Mouse (Mus musculus): Measurements from ENCODE around the gene Cpsf4l. TPM values are rescaled to one million over a fixed set of nuclear protein-coding genes. Genes with fewer than 3 reads are reported as not detected.

Cpsf4l gene
- polyA plus RNA-seq, 1 experiment from 2014 or later, result 13.3 TPM

GRCm38 (mm10) chr11:113750571-113751483 is 41.0 kb upstream of the Cpsf4l start:
- peak overlapping the region; percentile 91 for H3K4me2 ChIP-seq (ENCODE audit: low read depth, low read length)
- ATAC-seq (replicated peaks; ENCODE audit: extremely low read depth, insufficient read depth, low FRiP score), result peak; percentile 30
- H3K4me1 ChIP-seq (ENCODE audit: control insufficient read depth, insufficient read depth, low read length), result peaks cover 36% of the 10 kb centered on the region

GRCm38 (mm10) chr11:113749749-113750351 is 40.0 kb upstream of the Cpsf4l start:
- no peaks in the 10 kb centered on the region for H3K9me3 ChIP-seq (replicated peaks; ENCODE audit: control insufficient read depth, low read length)
- H3K9ac ChIP-seq (ENCODE audit: low read length), result peak overlapping the region; percentile 70
- no peak for ATAC-seq (replicated peaks; ENCODE audit: extremely low read depth, insufficient read depth, low FRiP score)
- no peaks in the 10 kb centered on the region for H3K36me3 ChIP-seq (ENCODE audit: control insufficient read depth, insufficient read depth)
- peak overlapping the region; percentile 91 for H3K4me2 ChIP-seq (ENCODE audit: low read depth, low read length)
- H3K27ac ChIP-seq (ENCODE audit: low read length), result peak overlapping the region; percentile 59
- peaks cover 36% of the 10 kb centered on the region for H3K4me1 ChIP-seq (ENCODE audit: control insufficient read depth, insufficient read depth, low read length)
- no peaks in the 10 kb centered on the region for H3K27me3 ChIP-seq (ENCODE audit: control insufficient read depth, insufficient read depth, low read length)
- peak overlapping the region; percentile 60 for H3K4me3 ChIP-seq (ENCODE audit: low read length)
- WGBS, result 16% methylated on average over 9 of the region's 9 CpGs

More at GRCm38 (mm10) chr11:113750571-113751483, 41.0 kb upstream of the Cpsf4l start:
- Histone ChIP-seq H3K27me3 (ENCODE audit: control insufficient read depth, insufficient read depth, low read length) (no peaks in the 10 kb centered on the region), H3K36me3 (ENCODE audit: control insufficient read depth, insufficient read depth) (no peaks in the 10 kb centered on the region), H3K9me3 (replicated peaks; ENCODE audit: control insufficient read depth, low read length) (no peaks in the 10 kb centered on the region), H3K9ac (ENCODE audit: low read length) (peak overlapping the region; percentile 70), H3K4me3 (ENCODE audit: low read length) (peak overlapping the region; percentile 60), H3K27ac (ENCODE audit: low read length) (peak overlapping the region; percentile 59)
- 1% methylated on average over 67 of the region's 67 CpGs for WGBS

- peak overlapping the region; percentile 91 for H3K4me2 ChIP-seq (ENCODE audit: low read depth, low read length)
- H3K27me3 ChIP-seq (ENCODE audit: control insufficient read depth, insufficient read depth, low read length), result no peaks in the 10 kb centered on the region
- H3K36me3 ChIP-seq (ENCODE audit: control insufficient read depth, insufficient read depth), result no peaks in the 10 kb centered on the region
- 19% methylated on average over 21 of the region's 21 CpGs for WGBS
- H3K27ac ChIP-seq (ENCODE audit: low read length), result peak overlapping the region; percentile 59
- peaks cover 36% of the 10 kb centered on the region for H3K4me1 ChIP-seq (ENCODE audit: control insufficient read depth, insufficient read depth, low read length)
- H3K9me3 ChIP-seq (replicated peaks; ENCODE audit: control insufficient read depth, low read length), result no peaks in the 10 kb centered on the region
- ATAC-seq (replicated peaks; ENCODE audit: extremely low read depth, insufficient read depth, low FRiP score), result no peak
- H3K9ac ChIP-seq (ENCODE audit: low read length), result peak overlapping the region; percentile 70
- H3K4me3 ChIP-seq (ENCODE audit: low read length), result peak overlapping the region; percentile 60
Measured at GRCm38 (mm10) chr11:113748797-113749521, 39.1 kb upstream of the Cpsf4l start.

DNA sequence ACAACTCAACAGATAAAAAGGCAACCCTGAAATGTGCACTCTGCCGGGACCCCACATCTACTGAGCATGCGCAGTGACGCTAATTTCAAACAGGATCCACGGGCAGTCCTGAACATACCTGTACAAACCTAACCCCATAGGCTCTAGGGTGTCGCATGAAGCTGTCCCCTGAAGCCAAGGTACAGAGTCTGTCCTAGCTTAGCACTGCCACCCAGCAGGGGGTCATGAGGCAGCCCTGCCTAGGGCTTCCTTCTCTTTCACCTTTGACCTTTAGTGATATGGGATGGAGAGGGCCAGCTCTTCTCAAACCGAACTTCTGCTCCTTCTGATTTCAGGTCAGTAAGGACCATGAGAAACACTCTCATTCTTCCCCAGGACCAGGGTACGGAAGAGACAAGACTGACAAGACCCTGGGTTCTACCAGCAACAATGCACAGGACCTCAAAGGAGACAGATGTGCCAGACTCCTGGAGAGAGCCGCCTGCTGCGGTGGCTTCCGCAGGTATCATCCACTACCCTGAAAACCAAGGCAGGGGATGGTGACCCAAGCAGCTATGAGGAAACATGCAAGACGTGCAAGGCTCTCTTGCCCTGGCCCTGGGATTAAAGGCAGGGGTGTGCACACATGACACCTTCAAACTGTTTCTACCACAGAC is 38.0 kb upstream of the Cpsf4l start:
- Histone ChIP-seq H3K9ac (ENCODE audit: low read length) (peak overlapping the region; percentile 2), H3K27me3 (ENCODE audit: control insufficient read depth, insufficient read depth, low read length) (no peaks in the 10 kb centered on the region), H3K36me3 (ENCODE audit: control insufficient read depth, insufficient read depth) (peaks cover 8% of the 10 kb centered on the region), H3K4me2 (ENCODE audit: low read depth, low read length) (peak overlapping the region; percentile 91), H3K4me1 (ENCODE audit: control insufficient read depth, insufficient read depth, low read length) (peaks cover 36% of the 10 kb centered on the region), H3K27ac (ENCODE audit: low read length) (peak overlapping the region; percentile 41), H3K9me3 (replicated peaks; ENCODE audit: control insufficient read depth, low read length) (peaks cover 5% of the 10 kb centered on the region; the same call in 1 of the 2 replicates), H3K4me3 (ENCODE audit: low read length) (peak overlapping the region; percentile 15)
- WGBS, result 72% methylated on average over 11 of the region's 11 CpGs
- ATAC-seq (replicated peaks; ENCODE audit: extremely low read depth, insufficient read depth, low FRiP score), result no peak

DNA sequence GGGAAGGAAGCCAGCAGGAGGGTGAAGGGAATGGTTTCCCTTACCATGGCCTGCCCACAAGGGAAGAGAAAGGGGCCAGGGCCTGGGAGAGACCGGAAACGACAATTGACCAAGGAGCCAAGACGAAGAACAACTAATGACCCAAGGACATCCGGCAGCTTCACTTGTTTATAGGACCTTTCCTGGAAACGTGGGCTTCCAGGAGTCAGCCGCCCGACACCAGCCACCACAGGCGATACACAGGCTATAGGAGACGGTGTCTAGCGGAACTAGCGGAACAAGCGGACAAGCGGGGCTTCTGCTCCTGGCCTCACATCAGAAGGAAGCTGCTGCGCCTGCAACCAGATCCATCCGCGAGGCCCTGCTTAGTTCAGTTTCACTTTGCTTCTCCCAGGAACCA is 37.2 kb upstream of the Cpsf4l start:
- H3K36me3 ChIP-seq (ENCODE audit: control insufficient read depth, insufficient read depth), result peaks cover 8% of the 10 kb centered on the region
- H3K4me1 ChIP-seq (ENCODE audit: control insufficient read depth, insufficient read depth, low read length), result peaks cover 35% of the 10 kb centered on the region
- peaks cover 8% of the 10 kb centered on the region; the same call in 1 of the 2 replicates for H3K9me3 ChIP-seq (replicated peaks; ENCODE audit: control insufficient read depth, low read length)
- ATAC-seq (replicated peaks; ENCODE audit: extremely low read depth, insufficient read depth, low FRiP score), result no peak
- peak overlapping the region; percentile 2 for H3K9ac ChIP-seq (ENCODE audit: low read length)
- 56% methylated on average over 16 of the region's 16 CpGs for WGBS
- H3K4me2 ChIP-seq (ENCODE audit: low read depth, low read length), result peak overlapping the region; percentile 91
- no peaks in the 10 kb centered on the region for H3K27me3 ChIP-seq (ENCODE audit: control insufficient read depth, insufficient read depth, low read length)
- H3K4me3 ChIP-seq (ENCODE audit: low read length), result peak overlapping the region; percentile 15
- H3K27ac ChIP-seq (ENCODE audit: low read length), result peak overlapping the region; percentile 41

DNA sequence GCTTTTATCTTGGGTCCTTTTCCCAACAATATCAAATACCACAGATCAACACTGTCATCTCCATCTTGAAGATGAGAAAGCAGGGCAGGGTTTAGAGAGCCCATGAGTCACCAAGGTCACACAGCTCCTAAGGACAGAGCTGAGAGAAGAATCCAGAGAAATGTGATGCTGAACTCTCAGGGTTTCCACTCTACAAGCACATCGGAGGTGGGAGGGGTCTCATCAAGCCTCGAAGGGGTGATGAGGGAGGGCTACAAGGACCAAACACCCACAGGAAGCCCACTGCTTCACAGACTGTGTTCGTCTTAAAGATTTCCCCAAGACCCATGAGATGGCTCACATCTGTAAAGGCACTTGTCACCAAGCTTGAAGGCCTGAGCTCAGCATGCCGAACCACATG is 36.1 kb upstream of the Cpsf4l start:
- Histone ChIP-seq H3K36me3 (ENCODE audit: control insufficient read depth, insufficient read depth) (peaks cover 8% of the 10 kb centered on the region), H3K27ac (ENCODE audit: low read length) (no peak overlapping the region), H3K9me3 (replicated peaks; ENCODE audit: control insufficient read depth, low read length) (peaks cover 8% of the 10 kb centered on the region; the same call in 1 of the 2 replicates), H3K9ac (ENCODE audit: low read length) (no peak overlapping the region), H3K4me1 (ENCODE audit: control insufficient read depth, insufficient read depth, low read length) (peaks cover 34% of the 10 kb centered on the region), H3K4me2 (ENCODE audit: low read depth, low read length) (no peak overlapping the region), H3K27me3 (ENCODE audit: control insufficient read depth, insufficient read depth, low read length) (no peaks in the 10 kb centered on the region), H3K4me3 (ENCODE audit: low read length) (no peak overlapping the region)
- ATAC-seq (replicated peaks; ENCODE audit: extremely low read depth, insufficient read depth, low FRiP score), result no peak
- WGBS, result 54% methylated on average over 4 of the region's 4 CpGs

- WGBS, result 90% methylated on average over 1 of the region's 1 CpGs
- H3K4me1 ChIP-seq (ENCODE audit: control insufficient read depth, insufficient read depth, low read length), result peaks cover 25% of the 10 kb centered on the region
- peaks cover 8% of the 10 kb centered on the region for H3K36me3 ChIP-seq (ENCODE audit: control insufficient read depth, insufficient read depth)
- H3K27ac ChIP-seq (ENCODE audit: low read length), result no peak overlapping the region
- H3K4me3 ChIP-seq (ENCODE audit: low read length), result no peak overlapping the region
- H3K9me3 ChIP-seq (replicated peaks; ENCODE audit: control insufficient read depth, low read length), result peaks cover 8% of the 10 kb centered on the region; the same call in 1 of the 2 replicates
- H3K4me2 ChIP-seq (ENCODE audit: low read depth, low read length), result no peak overlapping the region
- no peak overlapping the region for H3K9ac ChIP-seq (ENCODE audit: low read length)
- no peaks in the 10 kb centered on the region for H3K27me3 ChIP-seq (ENCODE audit: control insufficient read depth, insufficient read depth, low read length)
- no peak for ATAC-seq (replicated peaks; ENCODE audit: extremely low read depth, insufficient read depth, low FRiP score)
Measured at GRCm38 (mm10) chr11:113742998-113743397, 33.2 kb upstream of the Cpsf4l start.

GRCm38 (mm10) chr11:113740100-113740499 is 30.3 kb upstream of the Cpsf4l start:
- ATAC-seq (replicated peaks; ENCODE audit: extremely low read depth, insufficient read depth, low FRiP score), result no peak
- Histone ChIP-seq H3K36me3 (ENCODE audit: control insufficient read depth, insufficient read depth) (peaks cover 8% of the 10 kb centered on the region), H3K4me1 (ENCODE audit: control insufficient read depth, insufficient read depth, low read length) (peaks cover 24% of the 10 kb centered on the region), H3K4me2 (ENCODE audit: low read depth, low read length) (no peak overlapping the region), H3K27me3 (ENCODE audit: control insufficient read depth, insufficient read depth, low read length) (no peaks in the 10 kb centered on the region), H3K4me3 (ENCODE audit: low read length) (no peak overlapping the region), H3K9me3 (replicated peaks; ENCODE audit: control insufficient read depth, low read length) (peaks cover 8% of the 10 kb centered on the region; the same call in 1 of the 2 replicates), H3K27ac (ENCODE audit: low read length) (no peak overlapping the region), H3K9ac (ENCODE audit: low read length) (no peak overlapping the region)
- 43% methylated on average over 7 of the region's 7 CpGs for WGBS

Measured in heart, embryonic 16.5 days (tissue).